Mouse (Mus musculus): ENCODE data around the gene Gm2696.
A peak's percentile ranks its signal among the peaks of the same experiment; 100 is the strongest.

Gm2696 gene

DNA sequence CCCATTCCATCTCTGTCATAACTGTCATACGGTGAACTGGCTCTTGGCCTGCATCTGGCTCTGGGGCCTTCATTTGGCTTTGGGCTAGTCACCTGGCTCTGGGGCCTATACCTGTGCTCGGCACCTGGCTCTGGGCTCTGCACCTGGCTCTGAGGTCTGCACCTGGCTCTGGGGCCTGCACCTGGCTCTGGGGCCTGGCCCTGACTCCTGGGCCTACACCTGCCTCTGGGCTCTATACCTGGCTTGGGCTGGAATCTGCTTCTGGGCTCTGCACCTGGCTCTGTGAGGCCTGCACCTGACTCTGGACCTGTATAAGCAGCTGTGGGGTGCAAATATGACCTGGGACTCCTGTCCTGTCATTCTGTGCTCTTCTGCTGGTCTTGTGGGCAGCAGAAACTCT lies 33.1 kb downstream of the Gm2696 start:
- DNase-seq (ENCODE audit: low spot score) = no peak

DNA sequence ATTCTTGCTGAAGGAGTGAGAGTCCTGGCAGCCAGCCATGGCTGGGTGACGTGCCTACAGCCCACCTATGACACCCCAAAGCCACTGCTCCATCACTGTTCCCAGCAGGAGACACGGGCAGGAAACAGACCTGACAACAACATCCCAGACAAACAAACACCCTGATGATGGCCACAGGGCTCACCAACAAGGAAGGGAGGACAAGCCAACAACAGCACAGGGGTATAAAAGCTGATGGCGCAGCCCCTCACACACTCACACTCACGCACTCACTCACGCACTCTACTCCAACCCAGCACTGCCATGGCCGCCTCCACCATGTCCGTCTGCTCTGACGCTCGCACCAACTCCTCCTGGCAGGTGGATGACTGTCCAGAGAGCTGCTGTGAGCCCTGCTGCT lies 38.1 kb downstream of the Gm2696 start, which contains the start of gene Gm10318:
Gene Gm10318, plus strand, starts transcription at position 301 of the 400 bp plus-strand sequence.
- no peak for DNase-seq (ENCODE audit: low spot score)

- DNase-seq (ENCODE audit: low spot score) = no peak
Observed at GRCm38 (mm10) chr10:77861675-77862074, 47.2 kb downstream of the Gm2696 start, which contains the start of gene Gm3285. Gm3285 (plus strand) TSS chr10:77861975.

- DNase-seq (ENCODE audit: low spot score) = peak; percentile 87
Observed at GRCm38 (mm10) chr10:77864067-77864761, 49.7 kb downstream of the Gm2696 start.

- DNase-seq (ENCODE audit: low spot score) = no peak
Observed at GRCm38 (mm10) chr10:77864762-77865143, 50.3 kb downstream of the Gm2696 start.

DNA sequence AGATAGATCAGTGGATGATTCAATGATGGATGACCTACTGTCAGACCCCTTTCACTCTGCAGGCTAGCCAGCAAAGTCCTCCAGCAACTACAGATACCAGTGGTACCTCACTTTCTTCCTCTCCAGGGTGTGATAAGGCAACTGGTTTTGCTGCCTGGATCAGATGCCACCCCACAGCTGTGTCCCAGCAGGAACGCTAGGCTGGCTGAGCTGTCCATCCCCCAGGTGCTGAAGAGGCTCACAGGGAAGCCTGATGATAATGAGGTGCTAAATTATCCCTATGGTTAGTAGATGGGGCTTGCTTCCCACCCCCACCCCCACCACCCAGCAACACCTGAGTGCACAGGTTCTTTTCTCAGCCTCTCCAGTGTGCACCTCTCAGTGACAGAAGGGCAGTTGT lies 53.1 kb downstream of the Gm2696 start:
- DNase-seq (ENCODE audit: low spot score) = no peak

- no peak for DNase-seq (ENCODE audit: low spot score)
Observed at GRCm38 (mm10) chr10:77869651-77870050, 55.2 kb downstream of the Gm2696 start.

GRCm38 (mm10) chr10:77878985-77879384 lies 64.5 kb downstream of the Gm2696 start:
- peak; percentile 52 for DNase-seq (ENCODE audit: low spot score)

- DNase-seq (ENCODE audit: low spot score) = peak; percentile 68
Observed at GRCm38 (mm10) chr10:77880305-77880704, 65.8 kb downstream of the Gm2696 start.

- DNase-seq (ENCODE audit: low spot score) = no peak
Observed at GRCm38 (mm10) chr10:77882553-77882952, 68.1 kb downstream of the Gm2696 start.
